Mouse (Mus musculus) hindbrain, embryonic 10.5 days (tissue): ENCODE measurements at regions not wholly inside any gene's neighbourhood (a gene's known extent, or its start where the extent isn't known, plus 50 kb on each side); places are given as distances from the start of the nearest gene placed in this dataset.

ENCODE experiments used
- DNase-seq: peaks from one replicate; pipeline ENCODE4 v3.0.0-alpha.2; 2017; ENCODE audit warnings: low spot score
- H3K27ac ChIP-seq: fragments of 300-500 bp; sonication (generic); 2 replicates; pipeline ENCODE4 v1.5.1; 2016; ENCODE audit warnings: mild to moderate bottlenecking, moderate library complexity
- H3K27me3 ChIP-seq: fragments of 300-500 bp; sonication (generic); 2 replicates; pipeline ENCODE4 v1.6.1; 2016; ENCODE audit warnings: mild to moderate bottlenecking; ENCODE audit not compliant: poor library complexity, insufficient read depth, severe bottlenecking
- H3K36me3 ChIP-seq: fragments of 300-500 bp; sonication (generic); 2 replicates; pipeline ENCODE4 v1.6.1; 2016; ENCODE audit warnings: mild to moderate bottlenecking, moderate library complexity
- H3K4me1 ChIP-seq: fragments of 300-500 bp; sonication (generic); replicated peaks from 2 replicates; pipeline ENCODE4 v1.6.1; 2016; ENCODE audit warnings: mild to moderate bottlenecking
- H3K4me3 ChIP-seq: fragments of 300-500 bp; sonication (generic); 2 replicates; pipeline ENCODE4 v1.5.1; 2016; ENCODE audit warnings: mild to moderate bottlenecking, moderate library complexity
- H3K9me3 ChIP-seq: fragments of 300-500 bp; sonication (generic); 2 replicates; pipeline ENCODE4 v1.6.1; 2016; ENCODE audit warnings: mild to moderate bottlenecking, moderate library complexity
- WGBS: fragments of 180-500 bp; shearing (Covaris S2); methylation state at CpG from one replicate; pipeline ENCODE4 v1.1.7; 2016; 5-methylcytosine and 5-hydroxymethylcytosine counted together

GRCm38 (mm10) chr6:88964071-88964470 is 62.0 kb downstream of the Tpra1 start:
- Histone ChIP-seq H3K27me3 (peaks cover 15% of the 10 kb centered on the region; the same call in 1 of the 2 replicates), H3K4me1 (peaks cover 76% of the 10 kb centered on the region), H3K27ac (peak overlapping the region; percentile 10; the same call in 1 of the 2 replicates), H3K9me3 (no peaks in the 10 kb centered on the region), H3K4me3 (no peak overlapping the region), H3K36me3 (no peaks in the 10 kb centered on the region)
- 85% methylated on average over 7 of the region's 7 CpGs for WGBS
- DNase-seq, result no peak

DNA sequence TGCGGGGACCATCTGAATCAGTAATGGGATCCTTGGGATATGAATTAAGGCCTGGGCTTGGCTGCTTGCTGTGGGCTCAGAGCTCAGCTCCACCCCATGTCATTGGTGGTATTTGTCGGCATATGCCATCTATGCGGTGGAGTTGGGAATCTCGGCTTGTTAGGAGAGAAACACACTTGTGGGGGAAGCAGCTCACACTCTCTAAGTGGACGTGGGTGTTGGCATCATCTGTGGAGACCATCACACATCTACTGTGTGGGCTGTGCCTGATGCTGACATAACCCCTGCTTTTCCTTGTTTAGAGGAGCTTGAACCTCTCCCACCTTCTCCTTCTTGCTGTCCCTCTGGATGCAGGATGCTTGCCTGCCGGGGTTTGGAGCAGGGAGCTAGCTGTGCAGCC is 62.9 kb downstream of the Tpra1 start:
- H3K36me3 ChIP-seq, result no peaks in the 10 kb centered on the region
- peak overlapping the region; percentile 81 for H3K27ac ChIP-seq
- H3K4me3 ChIP-seq, result no peak overlapping the region
- no peaks in the 10 kb centered on the region for H3K9me3 ChIP-seq
- DNase-seq, result no peak
- 89% methylated on average over 6 of the region's 6 CpGs for WGBS
- 0 out of 2 replicates have a peak, but pooled peaks cover 10% of the 10 kb centered on the region for H3K27me3 ChIP-seq
- H3K4me1 ChIP-seq, result peaks cover 76% of the 10 kb centered on the region

DNA sequence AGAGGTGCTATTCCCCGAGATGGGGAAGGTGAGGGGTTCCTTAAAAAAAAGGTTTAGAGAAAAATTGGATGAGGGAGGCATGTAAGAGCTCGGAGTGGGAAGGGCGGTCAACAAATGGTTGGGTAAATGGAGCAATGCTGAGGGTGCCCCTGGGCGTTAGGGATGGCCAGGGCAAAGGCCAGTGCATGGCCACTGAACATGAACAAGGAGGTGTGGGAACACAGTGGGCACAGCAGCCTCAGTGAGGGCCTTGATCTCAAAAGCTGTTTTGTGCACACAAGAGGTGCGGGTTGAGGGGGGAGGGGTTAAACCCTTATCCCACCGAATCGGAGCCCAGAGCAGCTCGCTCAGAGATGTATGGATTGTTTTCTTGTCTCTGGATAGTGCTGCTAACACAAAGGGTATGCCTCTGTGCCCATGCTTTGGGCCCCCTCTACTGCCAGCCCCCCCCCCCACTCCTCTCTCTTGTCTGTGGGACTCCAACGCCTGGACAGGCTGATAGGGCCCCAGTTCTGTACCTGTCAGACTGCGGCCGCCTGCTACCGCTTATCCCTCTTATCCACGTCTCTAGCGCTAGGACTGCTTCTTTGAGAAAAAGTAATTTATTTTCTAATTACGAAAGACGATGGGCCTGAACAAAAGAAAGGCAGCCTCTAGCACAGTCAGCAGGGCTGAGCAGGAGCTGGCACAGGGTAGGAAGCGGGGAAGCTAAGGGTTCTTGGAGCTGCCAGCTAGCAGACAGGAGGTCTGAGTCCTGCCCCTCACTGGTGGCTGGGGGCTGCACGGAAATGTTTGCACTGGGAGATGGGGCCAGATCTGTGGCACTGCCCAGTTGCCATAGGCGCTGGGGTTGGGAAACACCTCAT is 63.5 kb downstream of the Tpra1 start:
- no peak overlapping the region for H3K4me3 ChIP-seq
- H3K27me3 ChIP-seq, result 0 out of 2 replicates have a peak, but pooled peaks cover 10% of the 10 kb centered on the region
- H3K36me3 ChIP-seq, result no peaks in the 10 kb centered on the region
- H3K27ac ChIP-seq, result peak overlapping the region; percentile 81
- DNase-seq, result no peak
- H3K4me1 ChIP-seq, result peaks cover 76% of the 10 kb centered on the region
- 50% methylated on average over 19 of the region's 19 CpGs for WGBS
- H3K9me3 ChIP-seq, result no peaks in the 10 kb centered on the region

DNA sequence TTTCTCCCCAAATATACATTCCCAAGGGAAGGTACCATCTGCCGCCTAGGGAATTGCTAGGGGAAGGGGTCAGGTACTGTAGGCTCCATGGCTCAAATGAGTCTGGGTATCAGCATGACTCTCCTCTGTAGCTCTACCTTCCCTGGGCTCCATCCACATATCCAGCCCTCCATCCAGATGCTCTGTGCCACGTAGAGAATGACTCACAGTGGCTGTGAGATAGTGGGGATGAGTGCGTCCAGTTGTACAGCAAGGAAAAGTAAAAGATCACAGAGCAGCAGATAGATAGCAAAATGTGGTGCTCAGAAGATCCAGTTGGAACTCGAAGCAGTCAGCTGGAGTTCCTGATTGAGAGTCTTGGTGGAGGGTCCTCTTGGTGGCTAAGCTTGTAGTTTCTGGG is 64.5 kb downstream of the Tpra1 start:
- peak overlapping the region; percentile 81; the same call in 1 of the 2 replicates for H3K27ac ChIP-seq
- 0 out of 2 replicates have a peak, but pooled peaks cover 10% of the 10 kb centered on the region for H3K27me3 ChIP-seq
- H3K4me3 ChIP-seq, result no peak overlapping the region
- 85% methylated on average over 4 of the region's 4 CpGs for WGBS
- no peaks in the 10 kb centered on the region for H3K9me3 ChIP-seq
- no peak for DNase-seq
- no peaks in the 10 kb centered on the region for H3K36me3 ChIP-seq
- peaks cover 76% of the 10 kb centered on the region for H3K4me1 ChIP-seq

- H3K4me1 ChIP-seq, result peaks cover 87% of the 10 kb centered on the region
Observed at GRCm38 (mm10) chr6:88968842-88969241, 66.8 kb downstream of the Tpra1 start.

GRCm38 (mm10) chr6:88971729-88972128 is 69.7 kb downstream of the Tpra1 start:
- no peaks in the 10 kb centered on the region for H3K9me3 ChIP-seq
- peaks cover 13% of the 10 kb centered on the region; the same call in 1 of the 2 replicates for H3K27me3 ChIP-seq
- peaks cover 96% of the 10 kb centered on the region for H3K4me1 ChIP-seq
- peak overlapping the region; percentile 88 for H3K27ac ChIP-seq
- 4% methylated on average over 9 of the region's 9 CpGs for WGBS
- no peak overlapping the region for H3K4me3 ChIP-seq
- no peaks in the 10 kb centered on the region for H3K36me3 ChIP-seq
- peak; percentile 70 for DNase-seq

More at GRCm38 (mm10) chr6:88968842-88969241, 66.8 kb downstream of the Tpra1 start:
- H3K36me3 ChIP-seq, result no peaks in the 10 kb centered on the region
- no peak overlapping the region for H3K4me3 ChIP-seq
- no peaks in the 10 kb centered on the region for H3K9me3 ChIP-seq
- peaks cover 13% of the 10 kb centered on the region; the same call in 1 of the 2 replicates for H3K27me3 ChIP-seq
- WGBS, result 47% methylated on average over 4 of the region's 4 CpGs
- no peak for DNase-seq
- H3K27ac ChIP-seq, result peak overlapping the region; percentile 77

DNA sequence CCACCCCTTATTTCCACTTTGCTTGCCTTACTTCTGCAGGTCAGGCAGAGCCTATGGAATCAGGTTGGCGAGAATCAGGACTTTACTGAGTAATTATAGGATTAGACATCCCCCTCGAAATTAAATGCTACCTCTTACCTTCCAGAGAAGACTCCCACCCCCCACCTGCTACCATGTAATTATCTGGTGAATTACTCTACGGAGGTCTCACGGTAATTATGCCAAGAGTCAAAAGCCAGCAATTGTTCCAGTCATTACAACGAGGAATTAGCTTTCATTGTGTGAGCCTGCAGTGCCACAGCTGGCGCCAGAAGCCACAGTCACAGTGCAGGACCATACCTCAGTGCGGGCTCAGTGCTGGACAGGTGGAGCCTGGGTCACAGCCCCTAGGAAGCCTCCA is 72.4 kb downstream of the Tpra1 start:
- no peak for DNase-seq

GRCm38 (mm10) chr6:88976581-88976980 is 74.5 kb downstream of the Tpra1 start:
- peak overlapping the region; percentile 29 for H3K4me3 ChIP-seq
- H3K27ac ChIP-seq, result peak overlapping the region; percentile 88
- H3K27me3 ChIP-seq, result peaks cover 18% of the 10 kb centered on the region; the same call in 1 of the 2 replicates
- no peaks in the 10 kb centered on the region for H3K9me3 ChIP-seq
- peak; percentile 78 for DNase-seq
- peaks cover 98% of the 10 kb centered on the region for H3K4me1 ChIP-seq
- no peaks in the 10 kb centered on the region for H3K36me3 ChIP-seq
- 4% methylated on average over 13 of the region's 13 CpGs for WGBS

More for the DNA sequence above, 72.4 kb downstream of the Tpra1 start:
- Histone ChIP-seq H3K27ac (peak overlapping the region; percentile 88), H3K4me3 (no peak overlapping the region), H3K36me3 (no peaks in the 10 kb centered on the region), H3K9me3 (no peaks in the 10 kb centered on the region), H3K27me3 (peaks cover 18% of the 10 kb centered on the region; the same call in 1 of the 2 replicates), H3K4me1 (peaks cover 100% of the 10 kb centered on the region)
- 26% methylated on average over 7 of the region's 7 CpGs for WGBS

DNA sequence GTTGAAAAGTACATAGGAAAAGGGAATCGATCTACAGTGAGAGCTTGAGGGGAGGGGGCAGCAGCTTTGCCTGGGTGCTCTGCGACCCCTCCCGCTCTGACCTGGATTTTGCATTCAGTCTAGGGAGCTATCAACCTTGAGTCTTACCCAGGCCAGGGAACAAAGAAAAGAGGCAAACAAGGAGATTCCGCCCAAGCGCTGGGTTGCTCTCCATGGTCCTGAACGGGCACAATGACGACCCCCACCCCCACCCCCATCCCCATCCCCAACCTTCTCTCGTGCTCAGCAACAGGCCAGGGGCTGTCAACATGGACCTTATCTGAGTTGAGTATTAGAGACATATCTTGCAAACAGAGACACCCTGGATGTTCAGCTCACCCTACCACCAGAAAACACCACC is 74.9 kb downstream of the Tpra1 start:
- peaks cover 18% of the 10 kb centered on the region; the same call in 1 of the 2 replicates for H3K27me3 ChIP-seq
- 2% methylated on average over 8 of the region's 8 CpGs for WGBS
- peaks cover 98% of the 10 kb centered on the region for H3K4me1 ChIP-seq
- peak overlapping the region; percentile 88 for H3K27ac ChIP-seq
- no peaks in the 10 kb centered on the region for H3K9me3 ChIP-seq
- H3K4me3 ChIP-seq, result peak overlapping the region; percentile 29
- no peaks in the 10 kb centered on the region for H3K36me3 ChIP-seq
- DNase-seq, result peak; percentile 75

DNA sequence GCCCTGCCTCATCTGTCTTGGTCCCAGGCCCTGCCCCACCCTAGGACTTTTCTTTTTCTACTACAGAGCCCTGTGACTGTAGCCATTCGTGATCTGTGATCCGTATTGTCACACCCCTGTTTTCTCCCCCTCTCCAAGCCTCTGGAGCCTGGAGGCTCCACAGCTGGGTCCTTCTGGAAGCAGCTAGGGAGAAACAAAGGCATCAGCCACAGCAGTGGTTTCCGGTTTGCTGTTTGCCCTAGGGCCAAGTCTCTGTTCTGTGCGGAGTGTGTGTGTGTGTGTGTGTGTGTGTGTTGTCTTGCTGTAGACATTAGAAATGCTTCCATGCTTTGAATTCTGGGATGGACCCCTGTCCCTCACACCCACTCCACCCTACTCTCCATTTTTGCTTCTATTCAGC is 76.9 kb downstream of the Tpra1 start:
- Histone ChIP-seq H3K4me1 (peaks cover 94% of the 10 kb centered on the region), H3K4me3 (no peak overlapping the region), H3K36me3 (no peaks in the 10 kb centered on the region), H3K27ac (peak overlapping the region; percentile 88), H3K27me3 (peaks cover 28% of the 10 kb centered on the region), H3K9me3 (no peaks in the 10 kb centered on the region)
- WGBS, result 33% methylated on average over 4 of the region's 4 CpGs
- no peak for DNase-seq

GRCm38 (mm10) chr6:88980112-88980511 is 78.1 kb downstream of the Tpra1 start:
- WGBS, result 2% methylated on average over 8 of the region's 8 CpGs
- H3K9me3 ChIP-seq, result no peaks in the 10 kb centered on the region
- H3K36me3 ChIP-seq, result no peaks in the 10 kb centered on the region
- H3K4me1 ChIP-seq, result peaks cover 94% of the 10 kb centered on the region
- peak; percentile 85 for DNase-seq
- peak overlapping the region; percentile 88 for H3K27ac ChIP-seq
- no peak overlapping the region; the same call in 1 of the 2 replicates for H3K4me3 ChIP-seq
- peaks cover 31% of the 10 kb centered on the region for H3K27me3 ChIP-seq

DNA sequence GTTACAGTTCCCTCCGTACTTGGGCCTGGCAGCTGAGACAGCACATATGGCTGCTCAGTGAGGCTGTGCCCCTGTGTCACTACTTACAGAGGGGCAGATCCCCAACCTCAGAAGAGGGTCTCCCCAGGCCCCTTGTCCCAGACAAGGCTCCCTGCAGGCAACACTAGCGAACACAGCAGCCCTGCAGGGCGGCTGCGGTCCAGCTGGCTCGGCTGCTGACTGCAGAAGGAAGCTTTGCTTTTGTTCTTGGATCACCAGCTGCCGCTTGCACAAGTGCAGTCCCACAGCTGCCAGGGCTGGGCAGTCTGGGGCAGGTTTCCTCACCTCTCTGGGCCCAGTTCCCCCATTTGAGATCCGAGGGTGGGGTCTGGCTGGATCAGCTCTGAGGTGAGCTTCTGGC is 79.5 kb downstream of the Tpra1 start:
- H3K27me3 ChIP-seq, result peaks cover 35% of the 10 kb centered on the region
- no peak overlapping the region for H3K4me3 ChIP-seq
- no peaks in the 10 kb centered on the region for H3K9me3 ChIP-seq
- H3K36me3 ChIP-seq, result no peaks in the 10 kb centered on the region
- WGBS, result 2% methylated on average over 7 of the region's 7 CpGs
- H3K27ac ChIP-seq, result peak overlapping the region; percentile 88
- peaks cover 83% of the 10 kb centered on the region for H3K4me1 ChIP-seq
- DNase-seq, result peak; percentile 67

- 76% methylated on average over 4 of the region's 4 CpGs for WGBS
- no peak for DNase-seq
Observed at GRCm38 (mm10) chr6:88984170-88984569, 82.1 kb downstream of the Tpra1 start.

More at GRCm38 (mm10) chr6:88984170-88984569, 82.1 kb downstream of the Tpra1 start:
- no peaks in the 10 kb centered on the region for H3K36me3 ChIP-seq
- H3K9me3 ChIP-seq, result no peaks in the 10 kb centered on the region
- peaks cover 22% of the 10 kb centered on the region for H3K27me3 ChIP-seq
- peak overlapping the region; percentile 43; the same call in 1 of the 2 replicates for H3K27ac ChIP-seq
- no peak overlapping the region for H3K4me3 ChIP-seq
- H3K4me1 ChIP-seq, result peaks cover 57% of the 10 kb centered on the region
